Mouse (Mus musculus) right cerebral cortex, postnatal 36 days (tissue): ENCODE data around the gene Zfp524.
A peak's percentile ranks its signal among the peaks of the same experiment; 100 is the strongest.

ENCODE experiments used
- DNase-seq, 2 experiments: peaks; one replicate each; pipeline ENCODE4 v3.0.0; 2022; ENCODE audit warnings: low spot score in 2 of 2, mixed read lengths in 1 of 2

Zfp524 gene

DNA sequence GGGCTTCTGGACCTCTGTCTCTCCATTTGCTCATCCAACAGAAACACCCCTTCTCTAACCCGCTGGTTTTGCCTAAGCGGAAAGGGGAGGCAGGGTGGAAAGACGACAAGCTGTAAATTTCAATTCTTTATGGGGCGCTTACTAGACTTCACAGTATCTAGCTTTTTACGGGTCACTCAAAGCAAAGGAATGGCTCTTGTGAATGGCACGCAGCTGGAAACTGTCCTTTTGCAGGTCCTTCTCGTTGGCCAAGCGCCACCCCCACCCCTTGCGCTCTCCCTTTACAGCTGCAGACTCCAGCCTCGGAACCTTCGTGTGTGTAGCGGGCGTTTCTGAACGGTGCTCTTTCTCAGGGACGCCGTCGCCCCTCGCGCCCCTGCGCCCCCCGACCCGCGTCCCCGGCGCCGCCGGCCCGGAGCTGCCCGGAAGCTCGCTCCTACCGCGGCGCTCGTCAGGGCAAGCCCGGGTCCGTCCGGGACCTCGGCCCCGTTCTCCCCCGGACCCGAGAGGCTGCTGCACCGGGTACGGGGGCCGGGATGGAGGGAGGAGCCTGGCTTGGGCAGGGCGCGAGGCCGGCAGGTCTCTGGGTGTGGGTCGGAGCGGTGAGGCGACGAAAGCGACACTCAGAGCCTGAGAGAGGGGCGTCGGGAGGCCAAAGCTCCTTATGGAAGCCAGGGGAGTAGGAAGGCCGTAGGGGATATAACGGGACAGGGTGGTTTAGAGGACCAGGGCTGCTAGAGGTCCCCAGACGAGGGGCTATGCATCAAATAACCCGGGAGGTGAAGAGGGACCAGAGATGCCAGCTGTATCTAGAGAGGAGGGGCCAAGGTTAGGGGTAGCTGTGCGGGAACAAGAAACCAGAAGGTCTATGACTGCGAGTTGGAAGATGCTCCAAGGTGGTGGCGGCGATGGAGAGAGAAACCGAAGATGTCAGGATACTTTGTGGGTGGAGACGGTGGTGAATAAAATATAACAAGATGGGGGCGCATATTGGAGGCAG is 37.3 kb downstream of the Zfp524 start, which contains the start of gene Zfp580:
Gene Zfp580, plus strand, starts transcription at position 346 of the 1,000 bp plus-strand sequence.
- DNase-seq: peak in 1 of 2 experiments; percentile 63

- no peak for DNase-seq
Measured at GRCm38 (mm10) chr7:5052438-5052837, 38.2 kb downstream of the Zfp524 start.

GRCm38 (mm10) chr7:5052931-5053343 is 38.7 kb downstream of the Zfp524 start:
- DNase-seq: no peak

- no peak for DNase-seq
Measured at GRCm38 (mm10) chr7:5053456-5054179, 39.4 kb downstream of the Zfp524 start.

DNA sequence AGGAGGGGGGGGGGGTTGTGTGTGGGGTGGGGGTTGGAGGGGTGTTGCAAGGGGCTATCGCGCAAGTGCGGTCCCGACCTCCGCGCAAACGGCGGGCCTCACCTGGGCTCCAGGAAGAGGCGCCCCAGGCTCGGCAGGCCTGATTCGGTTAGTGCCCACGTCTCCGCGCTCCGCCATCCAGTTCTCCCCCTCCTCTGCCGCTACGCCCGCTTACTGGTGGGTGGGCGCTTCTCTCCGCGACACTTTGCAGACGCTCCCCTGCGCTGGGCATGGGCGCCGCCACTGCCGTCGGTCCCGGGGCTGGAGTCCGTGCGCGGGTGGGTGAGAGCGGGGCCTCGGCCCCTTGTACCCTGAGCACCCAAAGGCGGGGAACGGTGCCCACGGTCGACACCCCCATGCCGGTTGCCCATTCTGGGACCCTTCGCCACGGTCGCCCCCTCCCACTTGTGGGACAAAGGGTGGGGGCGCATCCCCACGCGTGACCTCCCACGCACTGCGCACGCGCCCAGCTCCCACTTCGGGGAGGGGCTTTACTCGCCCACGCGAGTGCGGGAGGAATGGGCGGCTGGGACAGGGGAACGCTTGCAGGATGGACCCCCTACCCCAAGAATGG is 42.5 kb downstream of the Zfp524 start:
- DNase-seq: peak; percentile 44 to 53

DNA sequence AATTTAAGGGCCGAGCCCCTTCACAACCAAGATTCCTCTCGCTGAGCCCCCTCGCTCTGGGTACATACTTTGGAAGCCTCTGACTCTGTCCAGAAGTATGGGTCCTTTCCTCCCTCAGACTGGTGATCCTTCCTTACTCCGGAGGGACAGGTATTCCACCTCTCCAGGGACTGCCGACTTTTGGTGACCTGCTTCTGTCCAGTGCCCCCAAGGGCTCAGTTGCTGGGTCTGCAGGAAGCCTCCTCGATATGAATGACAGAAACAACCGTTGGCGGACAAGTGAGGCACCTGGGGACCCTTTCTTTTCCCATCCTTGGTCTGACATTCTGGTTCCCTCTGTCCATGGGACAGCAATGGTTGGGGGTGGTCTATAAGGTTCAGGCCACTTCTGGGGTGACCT is 43.2 kb downstream of the Zfp524 start:
- no peak for DNase-seq

DNA sequence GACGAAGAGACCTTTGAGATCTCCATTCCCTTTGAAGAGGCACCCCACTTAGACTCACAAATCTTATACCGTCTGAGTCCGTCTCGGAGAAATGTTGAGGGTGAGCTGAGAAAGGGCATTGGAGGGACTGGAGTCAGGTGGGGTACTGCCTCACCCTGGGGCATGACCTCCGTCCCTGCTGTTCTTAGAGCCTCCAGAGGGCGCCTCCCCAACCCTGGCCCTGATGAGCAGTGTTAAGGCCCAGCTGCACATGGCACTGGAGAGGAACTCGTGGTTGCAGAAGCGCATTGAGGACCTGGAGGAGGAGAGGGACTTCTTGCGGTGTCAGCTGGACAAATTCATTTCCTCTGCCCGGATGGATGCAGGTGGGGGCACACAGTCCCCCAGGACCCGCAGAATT is 43.6 kb downstream of the Zfp524 start:
- DNase-seq: no peak

- no peak for DNase-seq
Measured at GRCm38 (mm10) chr7:5058631-5059030, 44.4 kb downstream of the Zfp524 start.

GRCm38 (mm10) chr7:5059421-5059820 is 45.2 kb downstream of the Zfp524 start:
- no peak for DNase-seq

DNA sequence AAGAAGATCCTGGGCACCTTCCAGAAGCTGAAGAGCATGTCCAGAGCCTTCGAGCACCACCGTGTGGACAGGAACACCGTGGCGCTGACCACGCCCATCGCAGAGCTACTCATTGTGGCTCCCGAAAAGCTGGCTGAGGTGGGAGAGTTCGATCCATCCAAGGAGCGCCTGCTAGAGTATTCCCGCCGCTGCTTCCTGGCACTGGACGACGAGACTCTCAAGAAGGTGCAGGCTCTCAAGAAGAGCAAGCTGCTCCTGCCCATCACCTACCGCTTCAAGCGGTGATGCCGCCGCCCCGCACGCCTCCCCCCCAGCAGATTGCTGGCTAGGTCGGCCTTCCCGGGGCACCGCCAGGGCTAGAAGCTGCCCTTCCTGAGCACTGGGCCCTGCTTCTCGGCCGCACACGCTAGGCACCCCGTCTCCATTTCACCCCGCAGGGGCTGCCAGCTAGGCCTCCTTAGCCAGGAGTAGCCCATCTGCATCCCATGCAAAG is 46.1 kb downstream of the Zfp524 start:
- DNase-seq: peak; percentile 73 to 76

- DNase-seq: peak; percentile 97
Measured at GRCm38 (mm10) chr7:5060944-5061773, 46.9 kb downstream of the Zfp524 start.

- peak; percentile 90 to 92 for DNase-seq
Measured at GRCm38 (mm10) chr7:5061774-5062359, 47.7 kb downstream of the Zfp524 start, which contains the start of gene U2af2. Gene U2af2 (plus strand): TSS chr7:5062143.

- DNase-seq: no peak
Measured at GRCm38 (mm10) chr7:5062360-5063001, 48.3 kb downstream of the Zfp524 start.

GRCm38 (mm10) chr7:5064886-5065285 is 50.7 kb downstream of the Zfp524 start:
- DNase-seq: no peak
